Mouse (Mus musculus) CH12.LX (cell line): ENCODE data around the gene Hp. TPM values are rescaled to one million over a fixed set of nuclear protein-coding genes. Genes with fewer than 3 reads are reported as not detected.

ENCODE experiments used
- DNase-seq: peaks from one replicate; pipeline ENCODE4 v3.0.0-alpha.2; 2013; ENCODE audit errors: extremely low read depth
- H3K27ac ChIP-seq: 2 replicates; pipeline ENCODE4 v1.5.1; 2012; ENCODE audit warnings: low read depth, mild to moderate bottlenecking, control low read depth, moderate library complexity; ENCODE audit not compliant: insufficient read depth
- H3K27me3 ChIP-seq: replicated peaks from 2 replicates; pipeline ENCODE3; 2012; ENCODE audit warnings: inconsistent platforms
- H3K36me3 ChIP-seq, 2 experiments: replicated peaks in 1 of 2; 2 replicates each; pipeline versions ENCODE3 to v1.6.1; 2012; ENCODE audit warnings: inconsistent platforms in 1 of 2, low read length in 1 of 2, mild to moderate bottlenecking in 1 of 2, mixed read lengths in 1 of 2, moderate library complexity in 1 of 2; ENCODE audit not compliant: control insufficient read depth in 1 of 2, insufficient read depth in 1 of 2
- H3K4me1 ChIP-seq, 2 experiments: 2 replicates each; pipeline ENCODE4 v1.6.1; 2012; ENCODE audit warnings: inconsistent platforms in 1 of 2, moderate library complexity in 1 of 2; ENCODE audit not compliant: insufficient read depth in 2 of 2, control insufficient read depth in 1 of 2
- H3K4me2 ChIP-seq: 2 replicates; pipeline ENCODE4 v1.6.1; 2012; ENCODE audit warnings: low read depth, mild to moderate bottlenecking, control low read depth; ENCODE audit not compliant: poor library complexity, insufficient read depth, severe bottlenecking
- H3K4me3 ChIP-seq, 3 experiments: fragments of 150-350 bp in 1 of 3; sonication (generic) in 1 of 3; replicated peaks in 1 of 3; 2 replicates each; pipeline versions ENCODE3 to v1.5.1; 2011 to 2012; ENCODE audit warnings: low read depth in 2 of 3, low read length in 2 of 3, mild to moderate bottlenecking in 2 of 3, moderate library complexity in 2 of 3, control low read depth in 1 of 3, improper control_type of control experiment in 1 of 3, inconsistent platforms in 1 of 3, mixed read lengths in 1 of 3; ENCODE audit not compliant: poor library complexity in 1 of 3
- H3K79me2 ChIP-seq: replicated peaks from 2 replicates; pipeline ENCODE4 v1.6.1; 2012; ENCODE audit warnings: mild to moderate bottlenecking, moderate library complexity; ENCODE audit not compliant: control insufficient read depth, poor library complexity, insufficient read depth, severe bottlenecking; ENCODE audit errors: extremely low read depth
- H3K9ac ChIP-seq: 2 replicates; pipeline ENCODE4 v1.6.1; 2012; ENCODE audit warnings: low read depth, mild to moderate bottlenecking, control low read depth, moderate library complexity; ENCODE audit not compliant: insufficient read depth
- H3K9me3 ChIP-seq: replicated peaks from 2 replicates; pipeline ENCODE3; 2012; ENCODE audit warnings: low read length, inconsistent platforms, mixed read lengths
- CHD1 ChIP-seq: IDR thresholded peaks from 2 replicates; pipeline ENCODE4 v1.6.1; 2012; ENCODE audit warnings: low read depth, low read length, improper control_type of control experiment, inconsistent platforms
- CHD2 ChIP-seq: IDR thresholded peaks from 2 replicates; pipeline ENCODE4 v1.6.1; 2011; ENCODE audit warnings: low read length, improper control_type of control experiment
- CTCF ChIP-seq, 2 experiments: IDR thresholded peaks in 1 of 2; conservative IDR thresholded peaks in 1 of 2; 2 replicates each; pipeline ENCODE4 v1.5.1; 2011 to 2012; ENCODE audit warnings: low read depth in 2 of 2, low read length in 2 of 2, improper control_type of control experiment in 1 of 2, inconsistent platforms in 1 of 2, mild to moderate bottlenecking in 1 of 2, moderate library complexity in 1 of 2
- E2F4 ChIP-seq: IDR thresholded peaks from 2 replicates; pipeline ENCODE4 v1.6.1; 2011; ENCODE audit warnings: low read depth, low read length, improper control_type of control experiment; ENCODE audit not compliant: insufficient replicate concordance
- ELF1 ChIP-seq: IDR thresholded peaks from 2 replicates; pipeline ENCODE4 v1.6.1; 2014; ENCODE audit warnings: low read depth, mild to moderate bottlenecking, inconsistent platforms, low read length, improper control_type of control experiment
- ETS1 ChIP-seq: conservative IDR thresholded peaks from 2 replicates; pipeline ENCODE4 v1.6.1; 2012; ENCODE audit warnings: low read depth, mild to moderate bottlenecking, inconsistent platforms, low read length, improper control_type of control experiment, moderate library complexity
- GABPA ChIP-seq: IDR thresholded peaks from 2 replicates; pipeline ENCODE4 v1.6.1; 2012; ENCODE audit warnings: low read depth, low read length, improper control_type of control experiment, inconsistent platforms; ENCODE audit not compliant: insufficient replicate concordance
- HCFC1 ChIP-seq: IDR thresholded peaks from 2 replicates; pipeline ENCODE4 v1.6.1; 2012; ENCODE audit warnings: low read depth, mild to moderate bottlenecking, inconsistent platforms, low read length, improper control_type of control experiment
- IRF4 ChIP-seq: IDR thresholded peaks from 2 replicates; pipeline ENCODE4 v1.6.1; 2014; ENCODE audit warnings: low read depth, mild to moderate bottlenecking, inconsistent platforms, low read length, improper control_type of control experiment
- JUN ChIP-seq: IDR thresholded peaks from 2 replicates; pipeline ENCODE4 v1.6.1; 2011; ENCODE audit warnings: low read depth, mild to moderate bottlenecking, low read length, improper control_type of control experiment, moderate library complexity; ENCODE audit not compliant: insufficient read depth
- JUND ChIP-seq: conservative IDR thresholded peaks from 2 replicates; pipeline ENCODE4 v1.6.1; 2011; ENCODE audit warnings: low read depth, low read length, improper control_type of control experiment
- KAT2A ChIP-seq: IDR thresholded peaks from 2 replicates; pipeline ENCODE4 v1.6.1; 2012; ENCODE audit warnings: low read length, improper control_type of control experiment, inconsistent platforms; ENCODE audit not compliant: insufficient replicate concordance
- MAFK ChIP-seq: IDR thresholded peaks from 2 replicates; pipeline ENCODE4 v1.6.1; 2011; ENCODE audit warnings: low read length, improper control_type of control experiment; ENCODE audit not compliant: insufficient replicate concordance
- MEF2A ChIP-seq: IDR thresholded peaks from 2 replicates; pipeline ENCODE4 v1.6.1; 2014; ENCODE audit warnings: low read depth, mild to moderate bottlenecking, inconsistent platforms, low read length, improper control_type of control experiment, borderline replicate concordance
- MXI1 ChIP-seq: IDR thresholded peaks from 2 replicates; pipeline ENCODE4 v1.6.1; 2011; ENCODE audit warnings: mild to moderate bottlenecking, low read depth, low read length, improper control_type of control experiment
- MYC ChIP-seq: IDR thresholded peaks from 2 replicates; pipeline ENCODE4 v1.6.1; 2011; ENCODE audit warnings: low read depth, mild to moderate bottlenecking, improper control_type of control experiment, low read length
- NRF1 ChIP-seq: IDR thresholded peaks from 2 replicates; pipeline ENCODE4 v1.6.1; 2014; ENCODE audit warnings: low read depth, mild to moderate bottlenecking, inconsistent platforms, low read length, improper control_type of control experiment, moderate library complexity
- PAX5 ChIP-seq: IDR thresholded peaks from 2 replicates; pipeline ENCODE4 v1.6.1; 2012; ENCODE audit warnings: low read length, inconsistent platforms, mixed read lengths
- RAD21 ChIP-seq: IDR thresholded peaks from 2 replicates; pipeline ENCODE4 v1.6.1; 2011; ENCODE audit warnings: low read depth, mild to moderate bottlenecking, low read length, improper control_type of control experiment, moderate library complexity
- RCOR1 ChIP-seq: conservative IDR thresholded peaks from 2 replicates; pipeline ENCODE4 v1.6.1; 2012; ENCODE audit warnings: low read depth, mild to moderate bottlenecking, inconsistent platforms, low read length, improper control_type of control experiment
- SIN3A ChIP-seq: IDR thresholded peaks from 2 replicates; pipeline ENCODE4 v1.6.1; 2012; ENCODE audit warnings: low read length, improper control_type of control experiment, inconsistent platforms
- SMC3 ChIP-seq: IDR thresholded peaks from 2 replicates; pipeline ENCODE4 v1.6.1; 2011; ENCODE audit warnings: low read depth, low read length, improper control_type of control experiment
- TBP ChIP-seq: conservative IDR thresholded peaks from 2 replicates; pipeline ENCODE4 v1.6.1; 2011; ENCODE audit warnings: low read depth, low read length, improper control_type of control experiment
- UBTF ChIP-seq: IDR thresholded peaks from 2 replicates; pipeline ENCODE4 v1.6.1; 2012; ENCODE audit warnings: low read depth, mild to moderate bottlenecking, inconsistent platforms, low read length, improper control_type of control experiment, moderate library complexity
- USF1 ChIP-seq: IDR thresholded peaks from 2 replicates; pipeline ENCODE4 v1.6.1; 2014; ENCODE audit warnings: low read depth, mild to moderate bottlenecking, inconsistent platforms, low read length, improper control_type of control experiment
- USF2 ChIP-seq: conservative IDR thresholded peaks from 2 replicates; pipeline ENCODE4 v1.6.1; 2011; ENCODE audit warnings: low read depth, low read length, improper control_type of control experiment
- ZKSCAN1 ChIP-seq: IDR thresholded peaks from 2 replicates; pipeline ENCODE4 v1.6.1; 2012; ENCODE audit warnings: low read depth, inconsistent platforms, low read length, improper control_type of control experiment, borderline replicate concordance
- ZNF384 ChIP-seq: IDR thresholded peaks from 2 replicates; pipeline ENCODE4 v1.6.1; 2012; ENCODE audit warnings: low read depth, low read length, improper control_type of control experiment, inconsistent platforms
- dilution Hi-C: fragments of 300-500 bp; cut with MboI; formaldehyde crosslinking; loops from 2 replicates; pipeline ENCODE4 v1.14.3; 2020; ENCODE audit warnings: low sequenced_read_pairs; ENCODE audit not compliant: extremely low pct_unique_long_range_greater_than_20kb, extremely low pct_ligation_motif_present
- in situ Hi-C: fragments of 300-500 bp; cut with MboI; formaldehyde crosslinking; loops from 3 replicates; pipeline ENCODE4 v1.14.3; 2019; ENCODE audit warnings: low sequenced_read_pairs, low pct_ligation_motif_present, low pct_unique_long_range_greater_than_20kb, mixed read lengths
- polyA plus RNA-seq: library from polyadenylated mRNA; unstranded; fragments of >175 nt; gene quantifications from 2 replicates; pipeline ENCODE4 v1.2.1, GENCODE M21; 2012; ENCODE audit warnings: low read depth; ENCODE audit not compliant: insufficient read length
- total RNA-seq, 2 experiments: library from RNA; depleted of rRNA; stranded (reverse); fragments of 300-350 nt in 1 of 2; fragments of >200 nt in 1 of 2; gene quantifications; 2 replicates each; pipeline ENCODE4 v1.2.3; 2012 to 2014

Gene Hp
- total and polyA plus RNA-seq, 3 experiments: not detected

- TF ChIP-seq RAD21: no peak
- no peak for TF ChIP-seq ELF1
- no peak for TF ChIP-seq ZNF384
- TF ChIP-seq CHD2: no peak
- TF ChIP-seq HCFC1: no peak
- no peak for TF ChIP-seq MXI1
- no peak for TF ChIP-seq SIN3A
- no peak for TF ChIP-seq JUND
- no peak for TF ChIP-seq RCOR1
- TF ChIP-seq NRF1: no peak
- TF ChIP-seq ETS1: no peak
- TF ChIP-seq ZKSCAN1: no peak
- TF ChIP-seq USF1: no peak
- no peak overlapping the region for H3K27ac ChIP-seq
- H3K36me3 ChIP-seq: peaks cover 21 to 47% of the 10 kb centered on the region in 2 experiments
- DNase-seq: no peak
- peaks cover 13% of the 10 kb centered on the region for H3K9me3 ChIP-seq
- dilution Hi-C loops: no loop called here
- H3K4me2 ChIP-seq: peak overlapping the region; percentile 39
- no peaks in the 10 kb centered on the region for H3K27me3 ChIP-seq
- peak overlapping the region in 2 of 3 experiments; percentile 65 to 69 for H3K4me3 ChIP-seq
- in situ Hi-C loops: loop anchor here (10.0 kb wide), 1 partner anchor 69 kb away; no protein-coding TSS in a partner anchor
- no peak overlapping the region for H3K9ac ChIP-seq
- H3K79me2 ChIP-seq: no peaks in the 10 kb centered on the region; the same call in 1 of the 2 replicates
- H3K4me1 ChIP-seq: peaks cover 2 to 18% of the 10 kb centered on the region in 2 experiments; a peak in 2 of 4 replicates
Observed at GRCm38 (mm10) chr8:109615569-109615968, 36.6 kb upstream of the Hp start.

- Histone ChIP-seq H3K27me3 (no peaks in the 10 kb centered on the region), H3K79me2 (no peaks in the 10 kb centered on the region), H3K4me1 (peaks cover 2 to 23% of the 10 kb centered on the region in 2 experiments; a peak in 2 of 4 replicates), H3K4me2 (peak within 1 kb of the TSS; percentile 39), H3K9me3 (peaks cover 11% of the 10 kb centered on the region), H3K4me3 (peak within 1 kb of the TSS; percentile 65 to 72 (median 69)), H3K36me3 (peaks cover 13 to 37% of the 10 kb centered on the region in 2 experiments), H3K9ac (peak within 1 kb of the TSS; percentile 83), H3K27ac (no peak within 1 kb of the TSS)
- DNase-seq: peak; percentile 58
- in situ Hi-C loops (loop anchor here (10.0 kb wide), 1 partner anchor 70 kb away; no protein-coding TSS in a partner anchor), dilution Hi-C loops (no loop called here)
- no peak; the same call in 1 of the 2 replicates for TF ChIP-seq SMC3
- no peak for TF ChIP-seq KAT2A
- TF ChIP-seq IRF4: no peak
- 0 out of 2 replicates have a peak, but pooled peaks have one; percentile 26 for TF ChIP-seq TBP
- peak; percentile 15 to 45; a peak in 2 of 4 replicates for TF ChIP-seq CTCF (conservative IDR thresholded peaks at IDR 0.05 in 1 of 2, IDR thresholded peaks at IDR 0.05 in 1 of 2; ENCODE audit: low read depth in 2 of 2, low read length in 2 of 2)
- no peak for TF ChIP-seq JUN
- TF ChIP-seq SIN3A: peak; percentile 96
- no peak for TF ChIP-seq MAFK
- peak; percentile 41; the same call in 1 of the 2 replicates for TF ChIP-seq ETS1
- TF ChIP-seq E2F4: no peak
- no peak for TF ChIP-seq CHD2
- peak; percentile 98 for TF ChIP-seq MXI1
- no peak for TF ChIP-seq GABPA
- no peak for TF ChIP-seq USF2
- peak; percentile 94 for TF ChIP-seq MYC
- no peak for TF ChIP-seq NRF1
- TF ChIP-seq UBTF: no peak
- no peak for TF ChIP-seq PAX5
- 0 out of 2 replicates have a peak, but pooled peaks have one; percentile 26 for TF ChIP-seq RCOR1
- TF ChIP-seq RAD21: peak; percentile 13
- TF ChIP-seq MEF2A: no peak
- no peak for TF ChIP-seq CHD1
Observed at GRCm38 (mm10) chr8:109614243-109615210, 35.6 kb upstream of the Hp start, which contains the start of gene Pkd1l3. Pkd1l3 (plus strand) TSS chr8:109614517.
